Mouse (Mus musculus) gastrocnemius, adult 2 months (tissue): ENCODE data around the gene Enpp4. TPM values are rescaled to one million over a fixed set of nuclear protein-coding genes. Genes with fewer than 3 reads are reported as not detected.
A peak's percentile ranks its signal among the peaks of the same experiment; 100 is the strongest.

Source experiments
- DNase-seq: peaks from one replicate; pipeline ENCODE4 v3.0.0; 2022
- H3K27ac ChIP-seq: fragments of 200-600 bp; 2 replicates; pipeline ENCODE4 v1.8.1; 2022; ENCODE audit warnings: mild to moderate bottlenecking
- H3K4me3 ChIP-seq: fragments of 200-600 bp; 2 replicates; pipeline ENCODE4 v1.8.1; 2022; ENCODE audit warnings: mild to moderate bottlenecking, moderate library complexity
- CTCF ChIP-seq: fragments of 200-600 bp; IDR thresholded peaks from 2 replicates; pipeline ENCODE4 v1.8.1; 2022; ENCODE audit warnings: antibody characterized with exemption, mild to moderate bottlenecking, moderate library complexity
- intact Hi-C: fragments of 180-260 bp; cut with DNase I; formaldehyde crosslinking; loops from one replicate; pipeline ENCODE4 v1.15.1; 2025
- total RNA-seq, 2 experiments: library from RNA; stranded (reverse); gene quantifications; 2 replicates each; pipeline ENCODE4 v1.2.3; 2021

Gene Enpp4
- total RNA-seq, 2 experiments from 2014 or later, result 34.6 to 41.2 TPM

GRCm38 (mm10) chr17:44078631-44079350 lies 26.8 kb downstream of the Enpp4 start, which contains the start of gene Enpp5:
Gene Enpp5, plus strand, starts transcription at chr17:44078813.
- peak; percentile 90 for DNase-seq
- intact Hi-C loops, result loop anchor here (5.0 kb wide), 1 partner anchor 179 kb away; no protein-coding TSS in a partner anchor
- Histone ChIP-seq H3K4me3 (peak within 1 kb of the TSS; percentile 86), H3K27ac (peak within 1 kb of the TSS; percentile 81)
- no peak for TF ChIP-seq CTCF

GRCm38 (mm10) chr17:44077843-44078160 lies 27.8 kb downstream of the Enpp4 start:
- intact Hi-C loops, result loop anchor here (5.0 kb wide), 1 partner anchor 179 kb away; no protein-coding TSS in a partner anchor
- DNase-seq, result no peak
- Histone ChIP-seq H3K27ac (no peak overlapping the region), H3K4me3 (no peak overlapping the region)
- TF ChIP-seq CTCF, result no peak

GRCm38 (mm10) chr17:44077146-44077842 lies 28.3 kb downstream of the Enpp4 start:
- Histone ChIP-seq H3K27ac (no peak overlapping the region), H3K4me3 (no peak overlapping the region)
- TF ChIP-seq CTCF, result no peak
- intact Hi-C loops, result loop anchor here (5.0 kb wide), 1 partner anchor 180 kb away; no protein-coding TSS in a partner anchor
- DNase-seq, result no peak

GRCm38 (mm10) chr17:44076051-44076680 lies 29.4 kb downstream of the Enpp4 start:
- peak; percentile 87 for TF ChIP-seq CTCF
- DNase-seq, result peak; percentile 25
- Histone ChIP-seq H3K27ac (peak overlapping the region; percentile 80), H3K4me3 (peak overlapping the region; percentile 62)
- intact Hi-C loops, result loop anchor here (1.0 to 5.0 kb wide), 2 partner anchors 54 to 181 kb away; no protein-coding TSS in a partner anchor

- intact Hi-C loops, result loop anchor here (5.0 kb wide), 1 partner anchor 182 kb away; no protein-coding TSS in a partner anchor
- peak overlapping the region; percentile 80 for H3K27ac ChIP-seq
- peak overlapping the region; percentile 62 for H3K4me3 ChIP-seq
- no peak for TF ChIP-seq CTCF
- DNase-seq, result no peak
Observed at GRCm38 (mm10) chr17:44075601-44076000, 30.0 kb downstream of the Enpp4 start.

- no peak for DNase-seq
- Histone ChIP-seq H3K4me3 (no peak overlapping the region), H3K27ac (no peak overlapping the region)
- intact Hi-C loops, result no loop called here
- TF ChIP-seq CTCF, result no peak
Observed at GRCm38 (mm10) chr17:44071680-44072079, 33.9 kb downstream of the Enpp4 start.

- TF ChIP-seq CTCF, result no peak
- Histone ChIP-seq H3K4me3 (no peak overlapping the region), H3K27ac (no peak overlapping the region)
- intact Hi-C loops, result no loop called here
- DNase-seq, result no peak
Observed at GRCm38 (mm10) chr17:44068876-44069275, 36.7 kb downstream of the Enpp4 start.

- TF ChIP-seq CTCF, result no peak
- no peak for DNase-seq
- Histone ChIP-seq H3K27ac (no peak overlapping the region), H3K4me3 (no peak overlapping the region)
- intact Hi-C loops, result no loop called here
Observed at GRCm38 (mm10) chr17:44061289-44061890, 44.2 kb downstream of the Enpp4 start.

- no peak overlapping the region for H3K4me3 ChIP-seq
- TF ChIP-seq CTCF, result no peak
- intact Hi-C loops, result no loop called here
- DNase-seq, result no peak
- H3K27ac ChIP-seq, result no peak overlapping the region
Observed at GRCm38 (mm10) chr17:44060781-44061180, 44.8 kb downstream of the Enpp4 start.

- no peak for DNase-seq
Observed at GRCm38 (mm10) chr17:44058145-44058544, 47.5 kb downstream of the Enpp4 start.

GRCm38 (mm10) chr17:44057123-44057522 lies 48.5 kb downstream of the Enpp4 start:
- TF ChIP-seq CTCF, result no peak
- intact Hi-C loops, result no loop called here
- no peak overlapping the region for H3K27ac ChIP-seq
- no peak for DNase-seq
- no peak overlapping the region for H3K4me3 ChIP-seq

More at GRCm38 (mm10) chr17:44058145-44058544, 47.5 kb downstream of the Enpp4 start:
- intact Hi-C loops, result no loop called here
- Histone ChIP-seq H3K4me3 (no peak overlapping the region), H3K27ac (no peak overlapping the region)
- no peak for TF ChIP-seq CTCF

- H3K27ac ChIP-seq, result no peak overlapping the region
Observed at GRCm38 (mm10) chr17:44053427-44053826, 52.2 kb downstream of the Enpp4 start.

More at GRCm38 (mm10) chr17:44053427-44053826, 52.2 kb downstream of the Enpp4 start:
- intact Hi-C loops, result no loop called here
- DNase-seq, result no peak
- no peak for TF ChIP-seq CTCF
- H3K4me3 ChIP-seq, result no peak overlapping the region

Other genes with a start within 250 kb of the Enpp4 start
- gene Enpp5, start 27.0 kb downstream of the Enpp4 start, total RNA-seq, result 1 to 10 TPM; 6.2 to 7.1 TPM
- gene Clic5, start 82.8 kb upstream of the Enpp4 start, total RNA-seq, result 100 to 1,000 TPM; 121 to 159 TPM